Mouse (Mus musculus): ENCODE measurements at regions not wholly inside any gene's neighbourhood (a gene's known extent, or its start where the extent isn't known, plus 50 kb on each side); places are given as distances from the start of the nearest gene placed in this dataset.

- Histone ChIP-seq H3K4me1 (replicated peaks; ENCODE audit: low read depth, low read length) (no peaks in the 10 kb centered on the region), H3K9me3 (ENCODE audit: low read length) (no peaks in the 10 kb centered on the region), H3K27me3 (ENCODE audit: insufficient read depth, low read length) (no peaks in the 10 kb centered on the region), H3K4me3 (replicated peaks; ENCODE audit: low read length) (no peak overlapping the region), H3K36me3 (ENCODE audit: insufficient read depth, low read length) (no peaks in the 10 kb centered on the region)
- TF ChIP-seq NANOG (IDR thresholded peaks at IDR 0.05; ENCODE audit: borderline replicate concordance, low read length), result no peak
These were observed 200.9 kb upstream of the Cited2 start for GRCm38 (mm10) chr10:17522026-17522541.

- Histone ChIP-seq H3K4me3 (replicated peaks; ENCODE audit: low read length) (no peak overlapping the region), H3K9me3 (ENCODE audit: low read length) (no peaks in the 10 kb centered on the region), H3K36me3 (ENCODE audit: insufficient read depth, low read length) (no peaks in the 10 kb centered on the region), H3K27me3 (ENCODE audit: insufficient read depth, low read length) (no peaks in the 10 kb centered on the region), H3K4me1 (replicated peaks; ENCODE audit: low read depth, low read length) (no peaks in the 10 kb centered on the region; the same call in 1 of the 2 replicates)
- TF ChIP-seq NANOG (IDR thresholded peaks at IDR 0.05; ENCODE audit: borderline replicate concordance, low read length) (no peak), POU5F1 (IDR thresholded peaks at IDR 0.05; ENCODE audit: borderline replicate concordance, low read length) (no peak), CTCF (conservative IDR thresholded peaks at IDR 0.05; ENCODE audit: low read length) (no peak)
These were observed 199.3 kb upstream of the Cited2 start for GRCm38 (mm10) chr10:17523558-17524328.

- no peaks in the 10 kb centered on the region; the same call in 1 of the 2 replicates for H3K4me1 ChIP-seq (replicated peaks; ENCODE audit: low read depth, low read length)
- TF ChIP-seq POU5F1 (IDR thresholded peaks at IDR 0.05; ENCODE audit: borderline replicate concordance, low read length) (no peak), CTCF (conservative IDR thresholded peaks at IDR 0.05; ENCODE audit: low read length) (no peak), NANOG (IDR thresholded peaks at IDR 0.05; ENCODE audit: borderline replicate concordance, low read length) (no peak)
- no peaks in the 10 kb centered on the region for H3K27me3 ChIP-seq (ENCODE audit: insufficient read depth, low read length)
- no peaks in the 10 kb centered on the region for H3K36me3 ChIP-seq (ENCODE audit: insufficient read depth, low read length)
- H3K9me3 ChIP-seq (ENCODE audit: low read length), result no peaks in the 10 kb centered on the region
- no peak overlapping the region for H3K4me3 ChIP-seq (replicated peaks; ENCODE audit: low read length)
These were observed 195.8 kb upstream of the Cited2 start for GRCm38 (mm10) chr10:17527151-17527737.

GRCm38 (mm10) chr10:17528116-17528515 lies 194.9 kb upstream of the Cited2 start:
- no peak for TF ChIP-seq CTCF (conservative IDR thresholded peaks at IDR 0.05; ENCODE audit: low read length)
- no peak for TF ChIP-seq NANOG (IDR thresholded peaks at IDR 0.05; ENCODE audit: borderline replicate concordance, low read length)
- Histone ChIP-seq H3K4me1 (replicated peaks; ENCODE audit: low read depth, low read length) (no peaks in the 10 kb centered on the region; the same call in 1 of the 2 replicates), H3K27me3 (ENCODE audit: insufficient read depth, low read length) (no peaks in the 10 kb centered on the region), H3K4me3 (replicated peaks; ENCODE audit: low read length) (no peak overlapping the region), H3K9me3 (ENCODE audit: low read length) (no peaks in the 10 kb centered on the region), H3K36me3 (ENCODE audit: insufficient read depth, low read length) (no peaks in the 10 kb centered on the region)

- no peak for TF ChIP-seq NANOG (IDR thresholded peaks at IDR 0.05; ENCODE audit: borderline replicate concordance, low read length)
- no peak for TF ChIP-seq CTCF (conservative IDR thresholded peaks at IDR 0.05; ENCODE audit: low read length)
- TF ChIP-seq POU5F1 (IDR thresholded peaks at IDR 0.05; ENCODE audit: borderline replicate concordance, low read length), result no peak
- Histone ChIP-seq H3K9me3 (ENCODE audit: low read length) (no peaks in the 10 kb centered on the region), H3K4me1 (replicated peaks; ENCODE audit: low read depth, low read length) (no peaks in the 10 kb centered on the region; the same call in 1 of the 2 replicates), H3K27me3 (ENCODE audit: insufficient read depth, low read length) (no peaks in the 10 kb centered on the region), H3K4me3 (replicated peaks; ENCODE audit: low read length) (no peak overlapping the region), H3K36me3 (ENCODE audit: insufficient read depth, low read length) (no peaks in the 10 kb centered on the region)
These were observed 194.2 kb upstream of the Cited2 start for GRCm38 (mm10) chr10:17528846-17529245.

GRCm38 (mm10) chr10:17529851-17530509 lies 193.0 kb upstream of the Cited2 start:
- no peaks in the 10 kb centered on the region; the same call in 1 of the 2 replicates for H3K4me1 ChIP-seq (replicated peaks; ENCODE audit: low read depth, low read length)
- TF ChIP-seq POU5F1 (IDR thresholded peaks at IDR 0.05; ENCODE audit: borderline replicate concordance, low read length) (no peak), NANOG (IDR thresholded peaks at IDR 0.05; ENCODE audit: borderline replicate concordance, low read length) (no peak), CTCF (conservative IDR thresholded peaks at IDR 0.05; ENCODE audit: low read length) (no peak)
- H3K9me3 ChIP-seq (ENCODE audit: low read length), result no peaks in the 10 kb centered on the region
- H3K36me3 ChIP-seq (ENCODE audit: insufficient read depth, low read length), result no peaks in the 10 kb centered on the region
- no peaks in the 10 kb centered on the region for H3K27me3 ChIP-seq (ENCODE audit: insufficient read depth, low read length)
- no peak overlapping the region for H3K4me3 ChIP-seq (replicated peaks; ENCODE audit: low read length)

- TF ChIP-seq NANOG (IDR thresholded peaks at IDR 0.05; ENCODE audit: borderline replicate concordance, low read length) (no peak), POU5F1 (IDR thresholded peaks at IDR 0.05; ENCODE audit: borderline replicate concordance, low read length) (no peak), CTCF (conservative IDR thresholded peaks at IDR 0.05; ENCODE audit: low read length) (no peak)
- Histone ChIP-seq H3K4me3 (replicated peaks; ENCODE audit: low read length) (no peak overlapping the region), H3K27me3 (ENCODE audit: insufficient read depth, low read length) (no peaks in the 10 kb centered on the region)
These were observed 192.0 kb upstream of the Cited2 start for GRCm38 (mm10) chr10:17531021-17531420.

GRCm38 (mm10) chr10:17538944-17539533 lies 184.0 kb upstream of the Cited2 start:
- Histone ChIP-seq H3K4me3 (replicated peaks; ENCODE audit: low read length) (no peak overlapping the region), H3K36me3 (ENCODE audit: insufficient read depth, low read length) (no peaks in the 10 kb centered on the region), H3K9me3 (ENCODE audit: low read length) (no peaks in the 10 kb centered on the region), H3K27me3 (ENCODE audit: insufficient read depth, low read length) (no peaks in the 10 kb centered on the region), H3K4me1 (replicated peaks; ENCODE audit: low read depth, low read length) (peaks cover 11% of the 10 kb centered on the region)
- TF ChIP-seq POU5F1 (IDR thresholded peaks at IDR 0.05; ENCODE audit: borderline replicate concordance, low read length), result no peak
- no peak for TF ChIP-seq CTCF (conservative IDR thresholded peaks at IDR 0.05; ENCODE audit: low read length)
- TF ChIP-seq NANOG (IDR thresholded peaks at IDR 0.05; ENCODE audit: borderline replicate concordance, low read length), result no peak

More at GRCm38 (mm10) chr10:17531021-17531420, 192.0 kb upstream of the Cited2 start:
- H3K36me3 ChIP-seq (ENCODE audit: insufficient read depth, low read length), result no peaks in the 10 kb centered on the region
- no peaks in the 10 kb centered on the region for H3K9me3 ChIP-seq (ENCODE audit: low read length)
- no peaks in the 10 kb centered on the region; the same call in 1 of the 2 replicates for H3K4me1 ChIP-seq (replicated peaks; ENCODE audit: low read depth, low read length)
